Mouse (Mus musculus): Measurements from ENCODE around the gene March7. TPM values are rescaled to one million over a fixed set of nuclear protein-coding genes. Genes with fewer than 3 reads are reported as not detected.

The March7 gene
- polyA plus RNA-seq, 1 experiment from 2014 or later, result 95.4 TPM

GRCm38 (mm10) chr2:60217620-60218019 lies 7.9 kb downstream of the March7 start:
- no peak overlapping the region for H3K27ac ChIP-seq
- ATAC-seq, result no peak
- H3K9me3 ChIP-seq, result no peaks in the 10 kb centered on the region
- H3K4me3 ChIP-seq (replicated peaks), result no peak overlapping the region
- no peak overlapping the region for H3K4me2 ChIP-seq (replicated peaks)
- H3K4me1 ChIP-seq (replicated peaks), result peaks cover 42% of the 10 kb centered on the region
- H3K36me3 ChIP-seq, result peaks cover 13% of the 10 kb centered on the region; the same call in 1 of the 2 replicates
- no peaks in the 10 kb centered on the region for H3K27me3 ChIP-seq
- WGBS, result 95% methylated on average over 6 of the region's 6 CpGs
- no peak overlapping the region for H3K9ac ChIP-seq (replicated peaks)

GRCm38 (mm10) chr2:60221236-60221635 lies 11.5 kb downstream of the March7 start:
- Histone ChIP-seq H3K36me3 (0 out of 2 replicates have a peak, but pooled peaks cover under 1% of the 10 kb centered on the region), H3K4me1 (replicated peaks) (peaks cover 18% of the 10 kb centered on the region), H3K9ac (replicated peaks) (no peak overlapping the region), H3K27me3 (no peaks in the 10 kb centered on the region), H3K4me2 (replicated peaks) (no peak overlapping the region), H3K27ac (no peak overlapping the region), H3K9me3 (no peaks in the 10 kb centered on the region), H3K4me3 (replicated peaks) (no peak overlapping the region)
- no peak for ATAC-seq
- 62% methylated on average over 6 of the region's 6 CpGs for WGBS

- H3K36me3 ChIP-seq, result no peaks in the 10 kb centered on the region
- no peaks in the 10 kb centered on the region for H3K9me3 ChIP-seq
- no peak overlapping the region for H3K4me2 ChIP-seq (replicated peaks)
- no peak overlapping the region for H3K27ac ChIP-seq
- no peak overlapping the region for H3K4me3 ChIP-seq (replicated peaks)
- 89% methylated on average over 2 of the region's 2 CpGs for WGBS
- H3K27me3 ChIP-seq, result no peaks in the 10 kb centered on the region
- H3K4me1 ChIP-seq (replicated peaks), result peaks cover 14% of the 10 kb centered on the region
- ATAC-seq, result no peak
- H3K9ac ChIP-seq (replicated peaks), result no peak overlapping the region
These were observed 12.3 kb downstream of the March7 start for GRCm38 (mm10) chr2:60221954-60222353.

GRCm38 (mm10) chr2:60223489-60223888 lies 13.8 kb downstream of the March7 start:
- no peak for ATAC-seq
- Histone ChIP-seq H3K36me3 (no peaks in the 10 kb centered on the region), H3K27ac (no peak overlapping the region), H3K27me3 (no peaks in the 10 kb centered on the region), H3K4me1 (replicated peaks) (peaks cover 10% of the 10 kb centered on the region), H3K4me2 (replicated peaks) (no peak overlapping the region), H3K4me3 (replicated peaks) (no peak overlapping the region), H3K9me3 (no peaks in the 10 kb centered on the region), H3K9ac (replicated peaks) (no peak overlapping the region)
- WGBS, result 85% methylated on average over 1 of the region's 1 CpGs

- Histone ChIP-seq H3K4me2 (replicated peaks) (no peak overlapping the region), H3K27ac (no peak overlapping the region), H3K27me3 (no peaks in the 10 kb centered on the region), H3K9ac (replicated peaks) (no peak overlapping the region), H3K4me3 (replicated peaks) (no peak overlapping the region), H3K9me3 (no peaks in the 10 kb centered on the region), H3K36me3 (peaks cover 21% of the 10 kb centered on the region), H3K4me1 (replicated peaks) (peaks cover under 1% of the 10 kb centered on the region; the same call in 1 of the 2 replicates)
- 91% methylated on average over 1 of the region's 1 CpGs for WGBS
- ATAC-seq, result no peak
These were observed 18.8 kb downstream of the March7 start for GRCm38 (mm10) chr2:60228470-60228869.

GRCm38 (mm10) chr2:60230361-60230760 lies 20.7 kb downstream of the March7 start:
- Histone ChIP-seq H3K27ac (no peak overlapping the region), H3K36me3 (peaks cover 34% of the 10 kb centered on the region), H3K4me3 (replicated peaks) (no peak overlapping the region), H3K9ac (replicated peaks) (no peak overlapping the region), H3K4me1 (replicated peaks) (no peaks in the 10 kb centered on the region), H3K27me3 (no peaks in the 10 kb centered on the region), H3K9me3 (no peaks in the 10 kb centered on the region), H3K4me2 (replicated peaks) (no peak overlapping the region)
- WGBS, result 95% methylated on average over 2 of the region's 2 CpGs
- ATAC-seq, result no peak

- no peaks in the 10 kb centered on the region for H3K9me3 ChIP-seq
- H3K27me3 ChIP-seq, result no peaks in the 10 kb centered on the region
- H3K4me3 ChIP-seq (replicated peaks), result no peak overlapping the region
- no peak overlapping the region for H3K9ac ChIP-seq (replicated peaks)
- 71% methylated on average over 2 of the region's 2 CpGs for WGBS
- H3K36me3 ChIP-seq, result peaks cover 51% of the 10 kb centered on the region
- H3K4me1 ChIP-seq (replicated peaks), result no peaks in the 10 kb centered on the region
- H3K4me2 ChIP-seq (replicated peaks), result no peak overlapping the region
- no peak overlapping the region for H3K27ac ChIP-seq
- no peak for ATAC-seq
These were observed 23.5 kb downstream of the March7 start for GRCm38 (mm10) chr2:60233147-60233546.

GRCm38 (mm10) chr2:60234506-60234905 lies 24.8 kb downstream of the March7 start:
- 89% methylated on average over 7 of the region's 7 CpGs for WGBS

GRCm38 (mm10) chr2:60252782-60253181 lies 43.1 kb downstream of the March7 start:
- WGBS, result 91% methylated on average over 4 of the region's 4 CpGs
- no peak for ATAC-seq
- Histone ChIP-seq H3K4me3 (replicated peaks) (no peak overlapping the region), H3K4me2 (replicated peaks) (no peak overlapping the region), H3K4me1 (replicated peaks) (no peaks in the 10 kb centered on the region), H3K36me3 (peaks cover 18% of the 10 kb centered on the region), H3K9me3 (no peaks in the 10 kb centered on the region), H3K27ac (no peak overlapping the region), H3K9ac (replicated peaks) (no peak overlapping the region), H3K27me3 (no peaks in the 10 kb centered on the region)

More at GRCm38 (mm10) chr2:60234506-60234905, 24.8 kb downstream of the March7 start:
- no peaks in the 10 kb centered on the region for H3K27me3 ChIP-seq
- no peaks in the 10 kb centered on the region for H3K4me1 ChIP-seq (replicated peaks)
- H3K4me3 ChIP-seq (replicated peaks), result no peak overlapping the region
- no peak for ATAC-seq
- H3K4me2 ChIP-seq (replicated peaks), result no peak overlapping the region
- H3K9me3 ChIP-seq, result no peaks in the 10 kb centered on the region
- H3K9ac ChIP-seq (replicated peaks), result no peak overlapping the region
- peaks cover 61% of the 10 kb centered on the region for H3K36me3 ChIP-seq
- no peak overlapping the region for H3K27ac ChIP-seq

GRCm38 (mm10) chr2:60253506-60253905 lies 43.8 kb downstream of the March7 start:
- peaks cover 18% of the 10 kb centered on the region for H3K36me3 ChIP-seq
- H3K27me3 ChIP-seq, result no peaks in the 10 kb centered on the region
- H3K9ac ChIP-seq (replicated peaks), result no peak overlapping the region
- no peaks in the 10 kb centered on the region for H3K9me3 ChIP-seq
- no peak overlapping the region for H3K4me2 ChIP-seq (replicated peaks)
- H3K4me3 ChIP-seq (replicated peaks), result no peak overlapping the region
- H3K27ac ChIP-seq, result no peak overlapping the region
- H3K4me1 ChIP-seq (replicated peaks), result no peaks in the 10 kb centered on the region
- no peak for ATAC-seq

GRCm38 (mm10) chr2:60256751-60257150 lies 47.1 kb downstream of the March7 start:
- ATAC-seq, result no peak
- Histone ChIP-seq H3K4me1 (replicated peaks) (no peaks in the 10 kb centered on the region), H3K27me3 (no peaks in the 10 kb centered on the region), H3K27ac (no peak overlapping the region), H3K4me2 (replicated peaks) (no peak overlapping the region), H3K36me3 (peaks cover 4% of the 10 kb centered on the region; the same call in 1 of the 2 replicates), H3K9ac (replicated peaks) (no peak overlapping the region), H3K9me3 (no peaks in the 10 kb centered on the region), H3K4me3 (replicated peaks) (no peak overlapping the region)
- 85% methylated on average over 2 of the region's 2 CpGs for WGBS

- no peak overlapping the region for H3K9ac ChIP-seq (replicated peaks)
- no peak overlapping the region for H3K4me3 ChIP-seq (replicated peaks)
- WGBS, result 95% methylated on average over 5 of the region's 5 CpGs
- no peaks in the 10 kb centered on the region for H3K9me3 ChIP-seq
- no peaks in the 10 kb centered on the region for H3K4me1 ChIP-seq (replicated peaks)
- H3K27me3 ChIP-seq, result no peaks in the 10 kb centered on the region
- no peak overlapping the region for H3K27ac ChIP-seq
- no peak for ATAC-seq
- peaks cover 3% of the 10 kb centered on the region; the same call in 1 of the 2 replicates for H3K36me3 ChIP-seq
- H3K4me2 ChIP-seq (replicated peaks), result no peak overlapping the region
These were observed 49.5 kb downstream of the March7 start for GRCm38 (mm10) chr2:60259186-60259585.

- H3K4me1 ChIP-seq (replicated peaks), result no peaks in the 10 kb centered on the region
- WGBS, result 88% methylated on average over 5 of the region's 5 CpGs
These were observed 51.1 kb downstream of the March7 start for GRCm38 (mm10) chr2:60260621-60261350.

More at GRCm38 (mm10) chr2:60260621-60261350, 51.1 kb downstream of the March7 start:
- Histone ChIP-seq H3K4me2 (replicated peaks) (no peak overlapping the region), H3K27ac (no peak overlapping the region), H3K9me3 (no peaks in the 10 kb centered on the region), H3K9ac (replicated peaks) (no peak overlapping the region), H3K36me3 (no peaks in the 10 kb centered on the region), H3K27me3 (no peaks in the 10 kb centered on the region), H3K4me3 (replicated peaks) (no peak overlapping the region)
- no peak for ATAC-seq

All from midbrain, embryonic 13.5 days (tissue).